Mouse (Mus musculus) ES-Bruce4 (cell line): ENCODE data around the gene Gmip.

Experiments used
- CTCF ChIP-seq: IDR thresholded peaks from one replicate; pipeline ENCODE4 v1.8.1; 2011; ENCODE audit warnings: low read depth, low read length
- EP300 ChIP-seq: IDR thresholded peaks from 2 replicates; pipeline ENCODE4 v1.6.1; 2011; ENCODE audit warnings: low read depth, low read length; ENCODE audit not compliant: insufficient read depth
- POLR2A ChIP-seq: IDR thresholded peaks from one replicate; pipeline ENCODE4 v1.8.1; 2011; ENCODE audit warnings: low read length; ENCODE audit not compliant: insufficient read depth

DNA sequence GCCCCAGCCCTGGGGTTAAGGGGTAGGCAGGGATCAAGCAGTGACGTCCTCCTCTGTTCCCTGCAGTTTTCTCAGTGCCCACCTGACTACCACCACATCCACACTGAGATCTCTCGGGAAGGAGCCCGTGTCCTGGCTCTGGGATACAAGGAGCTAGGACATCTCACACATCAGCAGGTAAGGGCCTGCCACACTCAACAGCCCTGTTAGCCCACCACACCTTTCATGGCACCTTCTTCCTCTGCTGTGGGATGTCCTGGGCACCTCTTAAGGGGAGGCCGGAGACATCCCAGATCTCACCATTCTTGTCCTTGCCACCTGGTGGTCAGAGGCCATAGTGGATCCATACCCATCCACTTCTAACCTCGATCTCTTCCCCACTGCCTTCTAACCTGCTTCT, 8.5 kb upstream of the Gmip start:
- TF ChIP-seq CTCF: no peak
- TF ChIP-seq POLR2A: no peak
- no peak for TF ChIP-seq EP300
